Mouse (Mus musculus) G1E (cell line): ENCODE measurements at regions not wholly inside any gene's neighbourhood (a gene's known extent, or its start where the extent isn't known, plus 50 kb on each side); places are given as distances from the start of the nearest gene placed in this dataset.

Source experiments
- CTCF ChIP-seq: IDR thresholded peaks from 2 replicates; pipeline ENCODE4 v1.5.1; 2012; ENCODE audit warnings: low read depth, low read length, inconsistent platforms, mixed read lengths
- GATA1 ChIP-seq: IDR thresholded peaks from 2 replicates; pipeline ENCODE4 v1.6.1; 2012; ENCODE audit warnings: borderline replicate concordance, low read length, inconsistent platforms, mixed read lengths
- POLR2AphosphoS5 ChIP-seq: IDR thresholded peaks from 2 replicates; pipeline ENCODE4 v1.6.1; 2012; ENCODE audit warnings: low read depth, low read length, inconsistent platforms; ENCODE audit not compliant: insufficient replicate concordance
- TAL1 ChIP-seq: conservative IDR thresholded peaks from 2 replicates; pipeline ENCODE4 v1.6.1; 2012; ENCODE audit warnings: low read depth, low read length, inconsistent platforms, mixed read lengths

GRCm38 (mm10) chr7:82047456-82047855 lies 55.4 kb upstream of the Bnc1 start:
- TF ChIP-seq CTCF (no peak), GATA1 (no peak), POLR2AphosphoS5 (no peak), TAL1 (no peak)
